Mouse (Mus musculus) heart, postnatal 0 days (tissue): ENCODE data around the gene Vps26c.

Experiments used
- CTCF ChIP-seq: IDR thresholded peaks from 2 replicates; pipeline ENCODE4 v1.5.1; 2016; ENCODE audit warnings: antibody characterized with exemption, control low read depth, low read depth
- EP300 ChIP-seq: IDR thresholded peaks from 2 replicates; pipeline ENCODE4 v1.6.1; 2016; ENCODE audit warnings: antibody characterized with exemption, low read depth

GRCm38 (mm10) chr16:94527152-94527534 is 513 bp upstream of the Vps26c start:
- TF ChIP-seq CTCF: no peak
- no peak; the same call in 1 of the 2 replicates for TF ChIP-seq EP300
